Mouse (Mus musculus) midbrain, embryonic 13.5 days (tissue): ENCODE data around the gene Gid4. TPM values are rescaled to one million over a fixed set of nuclear protein-coding genes. Genes with fewer than 3 reads are reported as not detected.
A peak's percentile ranks its signal among the peaks of the same experiment; 100 is the strongest.

Experiments
- ATAC-seq: fragments of 200-750 bp; cut with Nextera tagmentation; 2 replicates; pipeline ENCODE4 v1.8.0; 2017; ENCODE audit warnings: mild to moderate bottlenecking, moderate TSS enrichment, moderate library complexity
- H3K27ac ChIP-seq: fragments of 300-500 bp; sonication (generic); 2 replicates; pipeline ENCODE4 v1.5.1; 2015; ENCODE audit warnings: inconsistent platforms, mild to moderate bottlenecking, moderate library complexity
- H3K27me3 ChIP-seq: fragments of 300-500 bp; sonication (generic); 2 replicates; pipeline ENCODE4 v1.6.1; 2015; ENCODE audit warnings: mild to moderate bottlenecking, inconsistent platforms
- H3K36me3 ChIP-seq: fragments of 300-500 bp; sonication (generic); 2 replicates; pipeline ENCODE4 v1.6.1; 2015; ENCODE audit warnings: mild to moderate bottlenecking, inconsistent platforms
- H3K4me1 ChIP-seq: fragments of 300-500 bp; sonication (generic); replicated peaks from 2 replicates; pipeline ENCODE4 v1.6.1; 2015; ENCODE audit warnings: inconsistent platforms
- H3K4me2 ChIP-seq: fragments of 300-500 bp; sonication (generic); replicated peaks from 2 replicates; pipeline ENCODE4 v1.6.1; 2015; ENCODE audit warnings: moderate library complexity, mild to moderate bottlenecking, inconsistent platforms
- H3K4me3 ChIP-seq: fragments of 300-500 bp; sonication (generic); replicated peaks from 2 replicates; pipeline ENCODE4 v1.5.1; 2015; ENCODE audit warnings: mild to moderate bottlenecking, inconsistent platforms
- H3K9ac ChIP-seq: fragments of 300-500 bp; sonication (generic); replicated peaks from 2 replicates; pipeline ENCODE4 v1.6.1; 2015; ENCODE audit warnings: mild to moderate bottlenecking, inconsistent platforms
- H3K9me3 ChIP-seq: fragments of 300-500 bp; sonication (generic); 2 replicates; pipeline ENCODE4 v1.6.1; 2016; ENCODE audit warnings: mild to moderate bottlenecking, inconsistent platforms
- whole genome bisulfite sequencing: fragments of 180-500 bp; shearing (Covaris S2); methylation state at CpG from one replicate; pipeline ENCODE4 v1.1.7; 2015; 5-methylcytosine and 5-hydroxymethylcytosine counted together
- polyA plus RNA-seq: library from polyadenylated mRNA; unstranded; fragments of >200 nt; fragmentation: Nextera tagmentation; extraction: Ambion mirVana; gene quantifications from 2 replicates; pipeline ENCODE4 v1.2.1, GENCODE M21; 2015

Gid4 gene
- polyA plus RNA-seq, 1 experiment from 2014 or later, result 23.3 TPM

DNA sequence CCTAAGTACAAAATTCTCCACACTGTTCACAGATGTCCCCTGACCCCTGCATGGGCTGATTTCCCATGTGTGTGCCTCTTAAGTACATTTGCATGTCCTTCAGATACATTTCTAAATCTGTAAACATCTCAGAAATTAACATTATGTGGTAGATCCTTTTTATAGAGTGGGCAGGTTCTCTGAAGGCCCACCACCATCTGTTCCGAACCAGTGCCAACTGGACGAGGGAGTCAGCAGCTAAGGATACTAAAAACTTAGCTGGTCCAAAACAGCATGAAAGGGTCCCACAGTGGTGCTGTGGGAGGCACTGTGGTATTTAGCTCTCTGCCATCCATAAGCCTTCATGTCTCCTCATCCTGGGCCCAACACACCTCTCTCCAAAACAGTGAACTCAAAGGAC is 19.8 kb upstream of the Gid4 start:
- Histone ChIP-seq H3K4me3 (no peak overlapping the region), H3K9ac (no peak overlapping the region), H3K27me3 (no peaks in the 10 kb centered on the region), H3K4me2 (no peak overlapping the region), H3K36me3 (peaks cover 28% of the 10 kb centered on the region), H3K27ac (no peak overlapping the region), H3K4me1 (0 out of 2 replicates have a peak, but pooled peaks cover 2% of the 10 kb centered on the region), H3K9me3 (no peaks in the 10 kb centered on the region)
- no peak for ATAC-seq
- 89% methylated on average over 2 of the region's 2 CpGs for WGBS

DNA sequence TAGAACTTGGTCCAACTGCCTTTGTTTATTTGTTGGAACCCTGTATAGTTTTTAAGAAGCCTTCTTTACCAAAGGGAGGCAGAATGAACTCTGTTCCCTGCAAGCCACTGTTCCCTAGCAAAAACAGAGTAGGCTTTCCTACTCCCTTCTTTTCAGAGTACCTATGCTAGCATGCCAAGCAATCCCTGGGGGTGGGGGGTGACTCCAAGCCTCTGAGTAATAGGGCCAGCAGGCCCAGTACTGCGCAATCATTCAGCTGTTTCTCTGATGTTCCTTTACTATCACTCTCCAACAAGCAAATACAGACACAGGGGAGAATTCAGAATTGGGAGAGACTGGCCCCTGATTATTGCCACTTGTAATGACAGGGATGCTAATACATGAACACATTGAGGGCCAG is 10.3 kb upstream of the Gid4 start:
- peaks cover 71% of the 10 kb centered on the region for H3K36me3 ChIP-seq

DNA sequence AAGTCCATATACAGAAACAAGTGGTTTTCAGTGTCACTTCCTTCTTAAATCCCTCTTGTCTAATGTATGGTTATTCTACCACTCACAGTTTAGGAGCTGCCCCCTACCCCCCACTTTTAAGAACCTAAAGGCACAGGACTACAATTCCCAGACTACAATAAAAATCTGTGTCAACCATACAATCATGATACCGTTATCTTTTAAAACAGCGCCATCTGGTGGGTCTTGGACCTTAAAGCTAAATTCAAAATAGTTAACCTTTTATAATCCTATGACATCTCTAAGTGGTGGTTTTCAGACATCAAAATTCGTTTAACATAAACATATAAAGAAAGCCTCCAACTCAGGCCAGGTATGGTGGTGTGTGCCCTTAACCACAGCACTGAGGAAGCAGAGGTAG is 4.8 kb upstream of the Gid4 start:
- Histone ChIP-seq H3K9ac (no peak overlapping the region), H3K27me3 (no peaks in the 10 kb centered on the region), H3K9me3 (no peaks in the 10 kb centered on the region), H3K4me1 (peaks cover 24% of the 10 kb centered on the region), H3K4me3 (no peak overlapping the region), H3K36me3 (peaks cover 20% of the 10 kb centered on the region), H3K4me2 (no peak overlapping the region), H3K27ac (no peak overlapping the region)
- 16% methylated on average over 3 of the region's 3 CpGs for WGBS
- no peak for ATAC-seq

More for the DNA sequence above, 10.3 kb upstream of the Gid4 start:
- Histone ChIP-seq H3K4me1 (no peaks in the 10 kb centered on the region), H3K9ac (no peak overlapping the region), H3K27ac (no peak overlapping the region), H3K4me3 (no peak overlapping the region), H3K4me2 (no peak overlapping the region), H3K9me3 (no peaks in the 10 kb centered on the region), H3K27me3 (no peaks in the 10 kb centered on the region)
- WGBS, result 97% methylated on average over 1 of the region's 1 CpGs
- no peak for ATAC-seq

DNA sequence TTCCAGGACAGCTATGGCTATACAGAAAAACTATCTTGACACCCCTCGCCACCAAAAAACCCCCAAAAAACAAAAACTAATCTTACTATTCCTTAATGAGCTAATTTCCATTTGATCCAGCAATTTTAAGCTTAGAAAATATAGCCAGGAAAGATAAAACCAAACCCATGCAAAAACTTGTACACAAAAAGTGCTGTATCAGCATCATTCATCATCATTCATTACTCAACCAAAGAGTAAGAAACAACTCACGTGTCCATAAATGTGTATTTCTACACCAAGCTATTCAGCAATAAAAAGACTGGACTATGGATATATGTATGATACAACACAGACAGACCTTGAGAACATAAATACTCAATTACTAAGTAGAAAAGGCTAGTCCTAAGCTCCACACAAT is 4.0 kb upstream of the Gid4 start:
- ATAC-seq, result no peak
- peaks cover 25% of the 10 kb centered on the region for H3K4me1 ChIP-seq
- H3K9me3 ChIP-seq, result no peaks in the 10 kb centered on the region
- peaks cover 13% of the 10 kb centered on the region for H3K36me3 ChIP-seq
- no peak overlapping the region for H3K4me2 ChIP-seq
- no peak overlapping the region for H3K27ac ChIP-seq
- no peaks in the 10 kb centered on the region for H3K27me3 ChIP-seq
- no peak overlapping the region for H3K9ac ChIP-seq
- H3K4me3 ChIP-seq, result no peak overlapping the region
- WGBS, result 93% methylated on average over 2 of the region's 2 CpGs

DNA sequence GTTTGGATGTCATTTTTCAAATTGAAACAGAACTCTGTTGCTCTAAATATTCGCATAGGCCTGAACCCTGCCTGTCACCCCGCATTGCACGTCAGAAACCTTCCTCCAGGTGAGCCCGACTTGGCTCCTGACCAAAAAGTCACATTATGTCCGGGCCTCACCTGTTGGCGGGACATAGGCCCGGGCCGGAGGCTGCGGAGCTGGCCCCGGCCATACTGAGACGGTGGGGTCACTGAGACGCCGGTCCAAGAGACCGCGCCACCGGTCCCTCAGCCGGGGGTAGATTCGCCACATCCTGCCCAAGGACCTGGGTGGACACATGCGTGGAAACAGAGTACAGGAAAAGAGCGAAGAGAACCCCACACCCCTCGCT is 369 bp upstream of the Gid4 start:
- ATAC-seq, result no peak; the same call in 1 of the 2 replicates
- peak overlapping the region; percentile 82 for H3K4me3 ChIP-seq
- H3K4me2 ChIP-seq, result peak overlapping the region; percentile 95
- no peaks in the 10 kb centered on the region for H3K9me3 ChIP-seq
- H3K36me3 ChIP-seq, result no peaks in the 10 kb centered on the region
- H3K4me1 ChIP-seq, result peaks cover 43% of the 10 kb centered on the region
- no peaks in the 10 kb centered on the region for H3K27me3 ChIP-seq
- H3K9ac ChIP-seq, result peak overlapping the region; percentile 85
- WGBS, result under 1% methylated on average over 21 of the region's 21 CpGs
- peak overlapping the region; percentile 68 for H3K27ac ChIP-seq

DNA sequence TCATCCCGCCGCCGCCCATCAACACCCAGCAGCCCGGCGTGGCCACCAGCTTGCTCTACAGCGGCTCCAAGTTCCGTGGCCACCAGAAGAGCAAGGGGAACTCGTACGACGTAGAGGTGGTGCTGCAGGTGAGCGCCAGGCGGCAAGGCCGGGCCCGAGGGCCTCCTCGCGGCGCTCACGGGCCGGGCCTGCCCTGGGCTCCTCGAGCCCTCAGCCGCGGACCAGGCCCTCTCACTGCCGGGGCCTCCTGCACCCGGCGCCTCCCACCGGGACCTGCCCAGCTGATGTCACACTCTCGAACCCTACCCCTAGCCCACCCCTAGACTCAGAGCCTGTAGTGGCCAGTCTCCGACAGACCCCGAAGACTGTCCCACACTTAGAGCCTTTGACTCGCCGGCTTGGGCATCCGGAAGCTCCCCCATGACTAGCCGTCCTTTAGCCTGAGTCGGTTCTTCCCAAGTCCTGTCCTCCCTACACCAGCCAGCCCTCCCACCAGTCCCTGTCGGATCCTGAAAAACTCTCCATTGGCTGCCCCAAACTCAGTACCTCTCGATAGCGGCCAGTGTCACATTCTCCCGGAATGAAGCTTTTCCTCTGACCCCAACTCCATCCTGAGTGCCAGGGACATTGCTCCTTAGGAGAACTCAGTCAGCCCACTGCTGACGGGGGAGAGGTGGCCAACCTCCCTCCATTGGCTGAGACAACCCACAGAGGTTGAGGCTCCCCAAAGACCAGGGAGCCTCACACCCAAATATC is 950 bp downstream of the Gid4 start, which contains the start of gene Atpaf2:
Atpaf2 (minus strand) TSS at position 741 of the 756 bp plus-strand sequence.
- peak within 1 kb of the TSS; percentile 79 for H3K27ac ChIP-seq
- H3K9ac ChIP-seq, result peak within 1 kb of the TSS; percentile 87
- no peaks in the 10 kb centered on the region for H3K9me3 ChIP-seq
- peak; percentile 67 for ATAC-seq
- peaks cover 43% of the 10 kb centered on the region for H3K4me1 ChIP-seq
- peak within 1 kb of the TSS; percentile 82 for H3K4me3 ChIP-seq
- H3K36me3 ChIP-seq, result no peaks in the 10 kb centered on the region
- H3K27me3 ChIP-seq, result no peaks in the 10 kb centered on the region
- H3K4me2 ChIP-seq, result peak within 1 kb of the TSS; percentile 95
- 1% methylated on average over 38 of the region's 39 CpGs for WGBS

DNA sequence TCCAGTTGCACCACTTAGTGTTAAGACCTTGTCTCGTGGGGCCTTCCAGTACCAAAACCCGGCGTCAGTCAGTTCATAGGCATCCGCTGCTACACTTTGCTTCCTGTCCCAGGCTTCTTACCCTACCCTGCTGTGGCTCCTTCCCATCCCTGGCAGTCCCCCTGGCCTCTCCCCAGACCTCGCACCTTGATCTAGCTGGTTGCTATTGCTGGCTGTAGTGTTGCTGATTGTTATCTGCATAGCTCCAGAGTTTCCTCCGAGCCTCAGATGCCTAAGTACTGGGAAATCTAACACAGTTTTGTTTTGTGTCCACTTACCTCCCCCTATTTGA is 1.5 kb downstream of the Gid4 start:
- H3K27me3 ChIP-seq, result no peaks in the 10 kb centered on the region
- peak overlapping the region; percentile 79; the same call in 1 of the 2 replicates for H3K27ac ChIP-seq
- no peaks in the 10 kb centered on the region for H3K9me3 ChIP-seq
- peak overlapping the region; percentile 87 for H3K9ac ChIP-seq
- peak overlapping the region; percentile 95 for H3K4me2 ChIP-seq
- no peaks in the 10 kb centered on the region for H3K36me3 ChIP-seq
- ATAC-seq, result no peak
- H3K4me1 ChIP-seq, result peaks cover 43% of the 10 kb centered on the region
- 32% methylated on average over 6 of the region's 6 CpGs for WGBS
- H3K4me3 ChIP-seq, result peak overlapping the region; percentile 82

DNA sequence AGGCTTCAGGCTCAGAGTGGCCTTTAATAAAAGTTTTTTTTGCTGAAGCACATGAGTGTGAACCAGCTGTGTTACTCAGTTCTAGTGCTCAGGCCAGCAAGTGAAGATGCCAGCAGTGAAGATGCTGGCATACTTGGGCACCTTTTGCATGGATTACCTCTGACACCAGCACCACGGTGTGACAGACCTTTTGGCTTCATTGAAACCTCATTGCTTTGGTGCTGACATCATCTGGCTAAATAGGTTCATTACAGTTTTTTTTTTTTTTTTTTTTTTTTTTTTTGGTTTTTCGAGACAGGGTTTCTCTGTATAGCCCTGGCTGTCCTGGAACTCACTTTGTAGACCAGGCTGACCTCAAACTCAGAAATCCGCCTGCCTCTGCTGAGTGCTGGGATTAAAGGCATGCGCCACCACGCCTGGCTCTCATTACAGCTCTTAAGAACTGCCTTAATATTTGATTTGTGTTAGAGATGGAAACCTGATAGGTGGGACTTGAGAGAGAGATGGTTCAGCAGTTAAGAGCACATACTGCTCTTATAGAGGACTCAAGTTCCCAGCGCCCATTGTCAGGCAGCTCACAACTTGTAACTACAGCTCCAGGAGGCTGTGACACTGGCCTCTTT is 5.2 kb downstream of the Gid4 start:
- no peak overlapping the region for H3K4me3 ChIP-seq
- peaks cover 19% of the 10 kb centered on the region for H3K4me1 ChIP-seq
- H3K9ac ChIP-seq, result no peak overlapping the region
- no peak overlapping the region for H3K27ac ChIP-seq
- 61% methylated on average over 6 of the region's 6 CpGs for WGBS
- H3K27me3 ChIP-seq, result no peaks in the 10 kb centered on the region
- no peak for ATAC-seq
- peaks cover 10% of the 10 kb centered on the region for H3K36me3 ChIP-seq
- H3K4me2 ChIP-seq, result no peak overlapping the region
- no peaks in the 10 kb centered on the region for H3K9me3 ChIP-seq

DNA sequence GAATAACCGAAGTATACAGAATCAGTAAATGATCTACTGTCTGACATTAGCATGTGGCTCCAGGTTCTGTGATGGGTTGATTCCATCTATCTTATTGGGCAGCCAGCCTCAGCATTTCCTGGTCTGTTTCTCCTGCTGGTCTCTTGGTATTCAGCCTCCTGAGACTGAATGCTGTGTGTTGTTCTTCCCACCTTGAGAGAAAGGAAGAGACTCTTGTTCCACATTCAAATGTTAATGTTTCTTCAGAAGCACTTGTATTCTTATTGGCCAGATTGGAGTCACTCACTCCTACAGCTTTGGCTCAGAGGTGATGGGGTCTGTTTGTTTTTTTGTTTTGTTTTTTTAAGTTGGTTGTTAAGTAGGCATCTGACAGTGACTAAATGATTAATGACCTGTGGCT is 6.1 kb downstream of the Gid4 start:
- H3K4me2 ChIP-seq, result no peak overlapping the region
- no peak overlapping the region for H3K4me3 ChIP-seq
- no peak overlapping the region for H3K9ac ChIP-seq
- no peak for ATAC-seq
- H3K27ac ChIP-seq, result no peak overlapping the region
- peaks cover 17% of the 10 kb centered on the region for H3K4me1 ChIP-seq
- H3K36me3 ChIP-seq, result peaks cover 18% of the 10 kb centered on the region
- WGBS, result 74% methylated on average over 1 of the region's 1 CpGs
- H3K27me3 ChIP-seq, result no peaks in the 10 kb centered on the region
- no peaks in the 10 kb centered on the region for H3K9me3 ChIP-seq

DNA sequence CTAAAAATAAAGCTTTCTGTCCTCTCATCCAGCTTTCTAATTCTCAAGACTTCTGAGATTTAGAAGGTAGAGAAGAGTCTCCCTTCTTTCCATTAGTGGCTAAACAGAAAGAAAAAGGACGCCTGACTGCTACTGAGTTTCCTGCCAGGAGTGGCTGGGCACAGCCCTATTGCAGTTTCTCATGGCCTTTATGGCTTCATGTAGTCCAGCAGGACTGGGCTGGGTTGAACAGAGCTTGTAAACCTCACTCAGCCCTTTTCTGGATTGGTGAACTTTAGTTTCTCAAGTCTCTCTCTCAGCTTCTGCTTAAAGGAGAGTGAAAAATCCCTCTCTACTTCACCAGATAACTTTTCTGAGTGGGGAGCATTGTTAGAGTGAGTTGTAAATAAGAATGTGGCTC is 9.5 kb downstream of the Gid4 start:
- Histone ChIP-seq H3K27me3 (no peaks in the 10 kb centered on the region), H3K4me3 (no peak overlapping the region), H3K4me1 (no peaks in the 10 kb centered on the region), H3K36me3 (peaks cover 35% of the 10 kb centered on the region), H3K9me3 (no peaks in the 10 kb centered on the region), H3K27ac (no peak overlapping the region), H3K9ac (no peak overlapping the region), H3K4me2 (no peak overlapping the region)
- 76% methylated on average over 1 of the region's 1 CpGs for WGBS
- no peak for ATAC-seq

DNA sequence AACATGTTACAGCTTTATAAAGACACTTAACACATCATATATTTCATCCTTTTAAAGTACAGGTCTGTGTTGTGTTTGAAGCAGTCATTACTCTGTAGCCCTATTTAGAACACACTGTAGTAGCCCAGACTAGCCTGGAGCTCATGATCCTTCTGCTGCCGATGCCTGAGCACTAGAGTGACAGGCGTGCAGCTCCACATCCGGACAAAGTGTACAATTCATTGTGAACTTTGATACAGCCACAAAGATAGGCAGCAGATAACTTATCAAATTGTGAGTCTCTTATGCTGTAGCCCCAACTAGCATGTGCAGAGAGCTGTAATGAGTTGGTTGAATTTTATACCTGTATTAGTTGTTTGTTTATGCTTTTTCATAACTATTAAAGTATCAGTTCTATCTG is 10.7 kb downstream of the Gid4 start:
- ATAC-seq, result no peak
- Histone ChIP-seq H3K27ac (no peak overlapping the region), H3K9me3 (no peaks in the 10 kb centered on the region), H3K4me2 (no peak overlapping the region), H3K4me1 (no peaks in the 10 kb centered on the region), H3K36me3 (peaks cover 47% of the 10 kb centered on the region), H3K27me3 (no peaks in the 10 kb centered on the region), H3K9ac (no peak overlapping the region), H3K4me3 (no peak overlapping the region)
- WGBS, result 91% methylated on average over 3 of the region's 3 CpGs

DNA sequence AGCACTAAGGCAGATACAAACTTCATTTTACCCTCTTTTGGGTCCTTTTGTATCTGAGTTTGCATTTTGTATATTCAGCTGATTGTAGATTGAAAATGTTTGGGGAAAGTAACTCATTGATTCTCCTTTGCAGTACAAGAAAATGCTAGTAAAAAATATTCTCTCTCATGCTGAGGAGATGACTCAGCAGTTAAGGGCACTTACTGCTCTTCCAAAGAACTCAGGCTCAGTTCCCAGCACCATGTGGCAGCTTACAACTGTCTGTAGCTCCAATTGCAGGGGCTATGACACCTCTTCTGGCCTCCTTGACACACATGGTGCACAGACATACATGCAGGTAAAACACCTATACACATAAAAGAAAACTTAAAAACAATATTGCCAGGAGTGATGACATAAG is 16.6 kb downstream of the Gid4 start:
- Histone ChIP-seq H3K9me3 (no peaks in the 10 kb centered on the region), H3K4me2 (no peak overlapping the region), H3K27ac (no peak overlapping the region), H3K36me3 (peaks cover 77% of the 10 kb centered on the region), H3K9ac (no peak overlapping the region), H3K4me3 (no peak overlapping the region), H3K27me3 (no peaks in the 10 kb centered on the region), H3K4me1 (no peaks in the 10 kb centered on the region)
- ATAC-seq, result no peak

DNA sequence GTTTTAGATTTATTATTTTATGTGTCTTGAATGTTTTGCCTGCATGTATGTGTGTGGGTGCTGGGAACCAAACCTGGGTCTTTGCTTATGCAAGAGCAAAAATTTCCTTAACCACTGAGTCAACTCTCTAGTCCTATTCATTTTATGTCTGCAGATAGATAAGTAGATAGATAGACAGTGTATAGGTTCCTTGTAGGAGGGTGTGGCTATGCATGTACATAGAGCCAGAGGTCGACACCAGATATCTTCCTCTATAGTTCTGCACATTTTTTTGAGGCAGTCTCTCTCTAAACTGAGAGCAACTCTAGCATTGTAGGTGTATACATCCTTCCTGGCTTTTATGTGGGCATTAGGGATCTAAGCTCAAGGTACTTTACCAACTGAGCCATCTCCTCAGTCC is 18.2 kb downstream of the Gid4 start:
- Histone ChIP-seq H3K27ac (no peak overlapping the region), H3K27me3 (no peaks in the 10 kb centered on the region), H3K4me1 (no peaks in the 10 kb centered on the region), H3K9ac (no peak overlapping the region), H3K4me3 (no peak overlapping the region), H3K4me2 (no peak overlapping the region), H3K9me3 (no peaks in the 10 kb centered on the region), H3K36me3 (peaks cover 78% of the 10 kb centered on the region)
- no peak for ATAC-seq
- WGBS, result 94% methylated on average over 1 of the region's 1 CpGs
